Mouse (Mus musculus) liver, postnatal 0 days (tissue): Measurements from ENCODE around the gene Apol7b. TPM values are rescaled to one million over a fixed set of nuclear protein-coding genes. Genes with fewer than 3 reads are reported as not detected.
A peak's percentile ranks its signal among the peaks of the same experiment; 100 is the strongest.

Experiments used
- ATAC-seq: fragments of 200-750 bp; cut with Nextera tagmentation; 2 replicates; pipeline ENCODE4 v1.8.0; 2017; ENCODE audit warnings: mild to moderate bottlenecking, moderate library complexity
- DNase-seq: peaks from one replicate; pipeline ENCODE4 v3.0.0-alpha.2; 2016
- H3K27ac ChIP-seq: fragments of 300-500 bp; sonication (generic); 2 replicates; pipeline ENCODE4 v1.5.1; 2014; ENCODE audit warnings: antibody characterized with exemption, moderate library complexity, mild to moderate bottlenecking, low read depth
- H3K27me3 ChIP-seq: fragments of 300-500 bp; sonication (generic); 2 replicates; pipeline ENCODE4 v1.6.1; 2014; ENCODE audit warnings: low read length, control low read depth, mixed read lengths; ENCODE audit not compliant: insufficient read depth
- H3K36me3 ChIP-seq: fragments of 300-500 bp; sonication (generic); replicated peaks from 2 replicates; pipeline ENCODE4 v1.6.1; 2014; ENCODE audit warnings: mild to moderate bottlenecking, control low read depth, low read length, moderate library complexity, mixed read lengths; ENCODE audit not compliant: insufficient read depth
- H3K4me1 ChIP-seq: fragments of 300-500 bp; sonication (generic); 2 replicates; pipeline ENCODE4 v1.6.1; 2014; ENCODE audit warnings: antibody characterized with exemption, mild to moderate bottlenecking, control low read depth; ENCODE audit not compliant: insufficient read depth
- H3K4me2 ChIP-seq: fragments of 300-500 bp; sonication (generic); 2 replicates; pipeline ENCODE4 v1.6.1; 2014; ENCODE audit warnings: low read depth, mild to moderate bottlenecking, low read length, moderate library complexity, mixed read lengths
- H3K4me3 ChIP-seq: fragments of 300-500 bp; sonication (generic); 2 replicates; pipeline ENCODE4 v1.5.1; 2014; ENCODE audit warnings: low read depth, low read length
- H3K9ac ChIP-seq: fragments of 300-500 bp; sonication (generic); replicated peaks from 2 replicates; pipeline ENCODE4 v1.6.1; 2014; ENCODE audit warnings: mild to moderate bottlenecking, moderate library complexity
- H3K9me3 ChIP-seq: fragments of 300-500 bp; sonication (generic); 2 replicates; pipeline ENCODE4 v1.6.1; 2016; ENCODE audit warnings: mild to moderate bottlenecking, control low read depth, low read length, mixed read lengths
- CTCF ChIP-seq: sonication (generic); IDR thresholded peaks from 2 replicates; pipeline ENCODE4 v1.5.1; 2016; ENCODE audit warnings: antibody characterized with exemption, low read depth
- EP300 ChIP-seq: IDR thresholded peaks from 2 replicates; pipeline ENCODE4 v1.6.1; 2016; ENCODE audit warnings: antibody characterized with exemption, low read depth, mild to moderate bottlenecking
- WGBS: fragments of 180-500 bp; shearing (Covaris S2); extraction: QIAGEN DNeasy Blood & Tissue Kit; methylation state at CpG from one replicate; pipeline ENCODE4 v1.1.7; 2014; ENCODE audit not compliant: insufficient replicate concordance; 5-methylcytosine and 5-hydroxymethylcytosine counted together
- polyA plus RNA-seq: library from polyadenylated mRNA; unstranded; fragments of >200 nt; fragmentation: Nextera tagmentation; extraction: Ambion mirVana; gene quantifications from 2 replicates; pipeline ENCODE4 v1.2.1, GENCODE M21; 2015

Apol7b gene
- polyA plus RNA-seq, 1 experiment from 2014 or later = not detected

DNA sequence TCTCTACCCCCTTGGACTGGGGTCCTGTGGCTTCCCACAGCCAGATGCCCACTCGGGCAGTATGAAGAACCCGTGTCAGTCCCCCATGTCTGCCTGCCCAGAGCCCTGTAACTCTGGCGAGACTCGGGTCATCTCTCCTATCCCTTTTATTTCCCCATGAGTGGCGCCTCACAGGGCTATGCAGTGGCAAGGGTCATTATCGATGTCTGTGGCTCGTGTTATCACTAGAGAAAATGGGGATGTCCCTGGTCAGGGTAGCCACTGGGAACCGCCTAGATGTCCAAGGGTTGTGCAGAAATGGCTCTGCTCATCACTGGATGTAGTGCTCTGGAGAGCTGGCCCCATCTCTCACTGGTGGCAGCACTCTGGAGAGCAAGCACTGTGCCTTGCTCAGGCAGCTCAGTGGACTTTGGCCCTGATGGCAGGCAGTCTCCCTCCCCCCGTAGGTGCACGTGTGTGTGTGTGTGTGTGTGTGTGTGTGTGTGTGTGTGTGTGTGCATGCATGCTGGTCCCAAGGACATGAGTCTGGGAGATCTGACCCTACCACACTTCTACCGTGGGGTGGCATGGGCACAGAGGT is 64.9 kb downstream of the Apol7b start:
- Histone ChIP-seq H3K9ac (no peak overlapping the region), H3K4me1 (peaks cover 10% of the 10 kb centered on the region), H3K27me3 (no peaks in the 10 kb centered on the region), H3K9me3 (no peaks in the 10 kb centered on the region), H3K4me2 (no peak overlapping the region), H3K4me3 (no peak overlapping the region), H3K27ac (peak overlapping the region; percentile 84), H3K36me3 (no peaks in the 10 kb centered on the region)
- ATAC-seq = peak; percentile 88
- 53% methylated on average over 11 of the region's 11 CpGs for WGBS
- DNase-seq = peak; percentile 62
- TF ChIP-seq EP300 (no peak), CTCF (no peak)

DNA sequence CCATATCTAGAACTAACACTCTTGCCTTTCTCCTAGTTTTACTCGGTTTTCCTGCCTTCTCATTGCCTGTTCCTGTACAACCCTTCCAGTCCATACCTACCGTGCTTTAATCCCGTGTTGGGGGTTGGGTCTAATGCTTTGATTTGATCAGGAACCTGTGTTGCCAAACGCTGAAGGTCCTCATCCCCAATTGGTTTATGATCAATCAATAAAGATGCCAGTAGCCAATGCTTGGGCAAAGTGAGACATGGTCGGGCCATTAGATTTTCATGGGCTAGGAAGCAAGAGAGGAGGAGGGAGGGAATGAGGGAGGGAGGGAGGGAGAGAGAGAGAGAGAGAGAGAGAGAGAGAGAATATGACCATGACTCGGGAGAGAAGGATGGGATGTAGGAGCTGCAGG is 65.8 kb downstream of the Apol7b start:
- Histone ChIP-seq H3K9ac (no peak overlapping the region), H3K4me1 (peaks cover 10% of the 10 kb centered on the region), H3K27me3 (no peaks in the 10 kb centered on the region), H3K27ac (peak overlapping the region; percentile 84; the same call in 1 of the 2 replicates), H3K9me3 (no peaks in the 10 kb centered on the region), H3K36me3 (no peaks in the 10 kb centered on the region), H3K4me2 (no peak overlapping the region), H3K4me3 (no peak overlapping the region)
- 72% methylated on average over 6 of the region's 6 CpGs for WGBS
- no peak for DNase-seq
- no peak for ATAC-seq
- TF ChIP-seq EP300 (no peak), CTCF (no peak)

DNA sequence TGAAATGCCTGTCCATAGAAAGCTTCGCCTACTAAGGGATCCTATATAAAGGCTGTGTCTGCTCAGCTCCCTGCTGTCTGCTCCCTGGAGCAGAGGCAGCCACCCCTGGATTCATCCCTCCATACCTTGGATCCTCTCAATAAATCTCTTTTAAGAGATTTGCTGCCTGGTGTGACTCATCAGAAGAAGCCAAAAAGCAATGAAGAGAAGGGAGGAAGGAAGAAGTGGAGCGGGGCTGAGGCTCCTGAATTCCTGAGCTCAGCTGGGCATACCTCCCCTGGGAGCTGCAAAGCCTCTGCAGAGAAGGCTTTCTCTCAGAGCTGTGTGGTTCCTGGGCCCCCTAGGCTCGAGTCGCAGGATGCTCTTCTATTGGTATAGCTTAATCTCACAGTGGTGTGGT is 67.4 kb downstream of the Apol7b start:
- Histone ChIP-seq H3K4me2 (no peak overlapping the region), H3K9ac (no peak overlapping the region), H3K27me3 (no peaks in the 10 kb centered on the region), H3K9me3 (no peaks in the 10 kb centered on the region), H3K4me1 (peaks cover 10% of the 10 kb centered on the region), H3K27ac (no peak overlapping the region), H3K4me3 (no peak overlapping the region), H3K36me3 (no peaks in the 10 kb centered on the region)
- no peak for DNase-seq
- ATAC-seq = no peak
- 52% methylated on average over 4 of the region's 4 CpGs for WGBS
- TF ChIP-seq EP300 = no peak
- TF ChIP-seq CTCF = no peak

DNA sequence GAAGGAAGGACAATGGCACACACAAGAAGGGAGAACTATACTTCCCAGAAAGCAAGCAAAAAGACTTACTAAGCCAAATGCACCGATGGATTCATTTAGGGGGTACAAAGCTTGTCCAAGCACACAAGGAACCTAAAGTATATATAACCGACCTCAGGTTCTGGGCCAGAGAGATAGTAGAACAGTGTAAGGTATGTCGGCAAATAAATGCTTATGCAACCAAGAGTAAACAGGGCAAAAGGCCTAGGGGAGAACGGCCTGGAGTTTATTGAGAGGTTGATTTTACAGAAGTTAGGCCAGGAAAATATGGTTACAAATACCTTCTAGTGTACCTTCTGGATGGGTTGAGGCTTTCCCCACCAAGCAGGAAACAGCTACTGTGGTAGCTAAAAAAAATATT is 69.9 kb downstream of the Apol7b start:
- H3K9ac ChIP-seq = no peak overlapping the region
- no peaks in the 10 kb centered on the region for H3K27me3 ChIP-seq
- DNase-seq (no peak), ATAC-seq (peak; percentile 85)
- H3K4me1 ChIP-seq = peaks cover 5% of the 10 kb centered on the region; the same call in 1 of the 2 replicates
- no peaks in the 10 kb centered on the region for H3K36me3 ChIP-seq
- H3K27ac ChIP-seq = peak overlapping the region; percentile 95
- H3K4me3 ChIP-seq = no peak overlapping the region
- H3K9me3 ChIP-seq = no peaks in the 10 kb centered on the region
- TF ChIP-seq EP300 (peak; percentile 40), CTCF (no peak)
- WGBS = 61% methylated on average over 4 of the region's 4 CpGs
- 0 out of 2 replicates have a peak overlapping the region, but pooled peaks have one; percentile 26 for H3K4me2 ChIP-seq

DNA sequence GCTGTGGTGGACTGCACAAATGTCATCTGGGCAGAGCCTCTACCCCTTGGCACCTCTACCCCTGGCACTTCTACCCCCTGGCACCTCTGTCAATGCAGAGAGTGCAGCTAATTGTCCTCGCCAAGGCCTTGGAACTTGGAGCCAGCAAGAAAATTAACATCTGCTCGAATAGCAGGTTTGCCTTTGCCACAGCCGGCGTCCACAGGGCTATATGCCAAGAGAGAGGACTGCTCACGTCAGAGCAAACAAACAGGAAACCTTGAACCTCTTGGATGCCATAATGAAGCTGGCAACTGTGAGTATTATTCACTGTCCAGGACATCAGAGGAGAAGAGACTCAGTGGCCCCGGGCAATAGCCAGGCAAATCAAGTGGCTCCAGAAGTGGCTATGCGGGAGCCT is 70.4 kb downstream of the Apol7b start:
- TF ChIP-seq EP300 = no peak
- TF ChIP-seq CTCF = no peak
- 66% methylated on average over 7 of the region's 7 CpGs for WGBS
- Histone ChIP-seq H3K27me3 (no peaks in the 10 kb centered on the region), H3K4me1 (peaks cover 5% of the 10 kb centered on the region; the same call in 1 of the 2 replicates), H3K36me3 (no peaks in the 10 kb centered on the region), H3K4me2 (no peak overlapping the region), H3K9me3 (no peaks in the 10 kb centered on the region), H3K27ac (peak overlapping the region; percentile 95), H3K9ac (peak overlapping the region; percentile 31), H3K4me3 (no peak overlapping the region)
- ATAC-seq = peak; percentile 95
- DNase-seq = peak; percentile 62

Other genes with a start within 250 kb of the Apol7b start
- gene Rbfox2, start 140.5 kb downstream of the Apol7b start, polyA plus RNA-seq = 6.9 and 7.0 TPM in 2 replicates
- 17.6 and 20.8 TPM in 2 replicates for gene Apol7a, start 48.4 kb downstream of the Apol7b start, polyA plus RNA-seq
- gene Apol9a, start 36.4 kb downstream of the Apol7b start, polyA plus RNA-seq = 0.34 and 0.81 TPM in 2 replicates
- not detected in 2 replicates for gene Apol10a, start 29.6 kb upstream of the Apol7b start, polyA plus RNA-seq
- gene Apol11a, start 60.8 kb upstream of the Apol7b start, polyA plus RNA-seq = not detected in 2 replicates
- not detected in 2 replicates for gene Apol7c, start 85.8 kb upstream of the Apol7b start, polyA plus RNA-seq
- gene 1700025B11Rik, start 114.4 kb upstream of the Apol7b start, polyA plus RNA-seq = not detected in 2 replicates
- not detected in 2 replicates for gene Apol10b, start 148.6 kb upstream of the Apol7b start, polyA plus RNA-seq
- gene Gm36245, start 151.8 kb upstream of the Apol7b start, polyA plus RNA-seq = not detected in 2 replicates
- gene Apol11b, start 195.8 kb upstream of the Apol7b start, polyA plus RNA-seq = 2.3 and 2.7 TPM in 2 replicates